ENCODE assay signal across 17 mouse cellular contexts in genomic region chr13:30044790-30045189, GRCm38 (mm10). TPM values are rescaled to one million over a fixed set of nuclear protein-coding genes. Genes with fewer than 3 reads are reported as not detected.
DNase-seq lines count a peak whose midpoint lies in the region; ATAC-seq and TF ChIP-seq lines count a peak whose summit lies in the region.
"Had no signal": no experiment of that assay in that cellular context is flagged by ENCODE, and none has a peak within 500 bp of the region (broad histone marks: within the 10 kb centered on the region; RNA-seq: fewer than 3 reads in every experiment).

No protein-coding gene starts in this region.

- DNase-seq in heart, adult 11 months = peak; percentile 56
- DNase-seq in MN1 (ENCODE audit: low spot score) = no peak
- DNase-seq: adrenal gland, adult 2 months; adrenal gland, adult 8-10 months; adrenal gland, postnatal 10 days; adrenal gland, postnatal 14 days; adrenal gland, postnatal 25 days; adrenal gland, postnatal 36 days; B cell, adult 2 months had no signal

- no peaks in the 10 kb centered on the region for H3K36me3 ChIP-seq in heart, embryonic 11.5 days (ENCODE audit: control insufficient read depth, insufficient read depth, low read length)
- H3K36me3 ChIP-seq in C2C12 (ENCODE audit: control insufficient read depth, insufficient read depth) (no peaks in the 10 kb centered on the region), myocyte (ENCODE audit: control insufficient read depth, insufficient read depth) (no peaks in the 10 kb centered on the region)
- H3K36me3 ChIP-seq: G1E had no signal

- H3K4me3 ChIP-seq in heart, embryonic 11.5 days (ENCODE audit: low read depth, low read length) = no peak overlapping the region
- no peak overlapping the region for H3K4me3 ChIP-seq in C2C12 (ENCODE audit: insufficient read depth, poor library complexity, severe bottlenecking)
- H3K4me3 ChIP-seq in myocyte = no peak overlapping the region

- H3K4me1 ChIP-seq in heart, embryonic 11.5 days (ENCODE audit: control insufficient read depth, insufficient read depth, low read length) = no peaks in the 10 kb centered on the region

- no peaks in the 10 kb centered on the region for H3K27me3 ChIP-seq in heart, embryonic 11.5 days (ENCODE audit: control insufficient read depth, insufficient read depth, low read length)
- no peaks in the 10 kb centered on the region for H3K27me3 ChIP-seq in C2C12 (ENCODE audit: control insufficient read depth, insufficient read depth, insufficient read length)
- no peaks in the 10 kb centered on the region for H3K27me3 ChIP-seq in myocyte (ENCODE audit: control insufficient read depth, insufficient read depth, insufficient read length)
- H3K27me3 ChIP-seq: CH12.LX, Patski had no signal

- H3K4me2 ChIP-seq in heart, embryonic 11.5 days = no peak overlapping the region
- peak overlapping the region; percentile 55 for H3K4me2 ChIP-seq in myocyte (ENCODE audit: low read depth)

- WGBS in heart, embryonic 11.5 days (ENCODE audit: insufficient replicate concordance) = 85% methylated on average over 2 of the region's 2 CpGs

- ATAC-seq in heart, embryonic 11.5 days (replicated peaks; ENCODE audit: insufficient number of reproducible peaks, low FRiP score, low TSS enrichment) = no peak
- ATAC-seq in granulocyte monocyte progenitor cell, adult 5-6 weeks (replicated peaks; ENCODE audit: poor library complexity, severe bottlenecking) = no peak
- ATAC-seq: activated CD4-positive, CD25-positive, alpha-beta regulatory T cell, adult 4 months; Patski had no signal

- H3K27ac ChIP-seq in heart, embryonic 11.5 days (ENCODE audit: low read depth, low read length) = no peak overlapping the region

- H3K9ac ChIP-seq in heart, embryonic 11.5 days (ENCODE audit: low read depth, low read length) = no peak overlapping the region

- no peaks in the 10 kb centered on the region for H3K9me3 ChIP-seq in heart, embryonic 11.5 days (replicated peaks; ENCODE audit: control insufficient read depth, low read length)
- H3K9me3 ChIP-seq: G1E had no signal

- TF ChIP-seq POLR2A in myocyte (IDR thresholded peaks at IDR 0.05; ENCODE audit: insufficient read length, low read depth) = no peak

- H3ac ChIP-seq in C2C12 (ENCODE audit: control insufficient read depth, insufficient read length, low read depth) = no peak overlapping the region
- no peak overlapping the region for H3ac ChIP-seq in myocyte (ENCODE audit: control insufficient read depth, insufficient read length)

- no peak for TF ChIP-seq CTCF in C2C12 (IDR thresholded peaks at IDR 0.05; ENCODE audit: control insufficient read depth, insufficient read depth, insufficient read length)

- no peaks in the 10 kb centered on the region for H3K79me2 ChIP-seq in C2C12 (ENCODE audit: control insufficient read depth, insufficient read depth)
- no peaks in the 10 kb centered on the region for H3K79me2 ChIP-seq in myocyte (ENCODE audit: control insufficient read depth, insufficient read depth)

- H3K79me3 ChIP-seq in C2C12 (ENCODE audit: low read depth) = no peaks in the 10 kb centered on the region

TF ChIP-seq in C2C12, 6 proteins besides CTCF, POLR2A, EP300 and RAD21:
- TF ChIP-seq CEBPB (IDR thresholded peaks at IDR 0.05; ENCODE audit: low read depth) (no peak), MYOD1 (IDR thresholded peaks at IDR 0.05; ENCODE audit: control insufficient read depth, insufficient read length, low read depth) (peak; percentile 94), FOSL1 (IDR thresholded peaks at IDR 0.05; ENCODE audit: insufficient read depth, low read length, poor library complexity, severe bottlenecking) (no peak), USF1 (IDR thresholded peaks at IDR 0.05; ENCODE audit: low read depth) (no peak), MYOG (IDR thresholded peaks at IDR 0.05; ENCODE audit: control insufficient read depth, extremely low read depth, insufficient read length) (no peak), MAX (IDR thresholded peaks at IDR 0.05) (no peak)

TF ChIP-seq in myocyte, 11 proteins besides CTCF, POLR2A, EP300 and RAD21:
- no peak for TF ChIP-seq E2F4 (IDR thresholded peaks at IDR 0.05; ENCODE audit: insufficient read depth)
- TF ChIP-seq MAX (IDR thresholded peaks at IDR 0.05; ENCODE audit: low read depth) = no peak
- TF ChIP-seq SRF (IDR thresholded peaks at IDR 0.05; ENCODE audit: control insufficient read depth, insufficient read length, low read depth) = no peak
- no peak for TF ChIP-seq USF1 (IDR thresholded peaks at IDR 0.05; ENCODE audit: low read depth)
- peak; percentile 3 to 93 (median 92) for TF ChIP-seq MYOD1 (IDR thresholded peaks at IDR 0.05; ENCODE audit: control insufficient read depth in 1 of 3, insufficient read length in 2 of 3, low read depth in 2 of 3)
- TF ChIP-seq POLR2AphosphoS2 (IDR thresholded peaks at IDR 0.05; ENCODE audit: insufficient read length, low read depth) = no peak
- TF ChIP-seq TCF3 (IDR thresholded peaks at IDR 0.05; ENCODE audit: insufficient read length, low read depth) = peak; percentile 68
- TF ChIP-seq MYOG (IDR thresholded peaks at IDR 0.05; ENCODE audit: control insufficient read depth in 1 of 3, insufficient read depth in 1 of 3, insufficient read length in 2 of 3, low read depth in 2 of 3) = peak; percentile 56 to 93 (median 69)
- TF ChIP-seq CEBPB (IDR thresholded peaks at IDR 0.05; ENCODE audit: insufficient read depth, poor library complexity, severe bottlenecking) = no peak
- peak; percentile 79 for TF ChIP-seq TCF12 (IDR thresholded peaks at IDR 0.05; ENCODE audit: insufficient read depth, poor library complexity, severe bottlenecking)
- no peak for TF ChIP-seq REST (IDR thresholded peaks at IDR 0.05; ENCODE audit: insufficient read depth, insufficient read length)

RNA-seq across cellular contexts. Expression of gene E2f3, which starts 58.9 kb away (rescaled TPM):
- 9.9 and 10.4 TPM in 2 replicates for polyA plus RNA-seq in heart, embryonic 11.5 days (2014; fragmentation: Nextera tagmentation; extraction: Ambion mirVana)
- 10.2 TPM for polyA plus RNA-seq in C2C12 (2012; fragmentation: generic; extraction: Trizol)
- 5.6 TPM for polyA plus RNA-seq in myocyte (2012; fragmentation: generic; extraction: Trizol)
- 19.8 and 22.6 TPM in 2 replicates for total RNA-seq in granulocyte monocyte progenitor cell, adult 5-6 weeks (2014; fragmentation: Nextera tagmentation)
- total RNA-seq in granulocyte monocyte progenitor cell, adult 5-6 weeks (2017) = 8.7 and 11.2 TPM in 2 replicates
